Mouse (Mus musculus) G1E (cell line): ENCODE data around the gene Scube2.

Experiments used
- CTCF ChIP-seq: IDR thresholded peaks from 2 replicates; pipeline ENCODE4 v1.5.1; 2012; ENCODE audit warnings: low read depth, low read length, inconsistent platforms, mixed read lengths
- GATA1 ChIP-seq: IDR thresholded peaks from 2 replicates; pipeline ENCODE4 v1.6.1; 2012; ENCODE audit warnings: borderline replicate concordance, low read length, inconsistent platforms, mixed read lengths

- no peak for TF ChIP-seq CTCF
- TF ChIP-seq GATA1 = no peak
These were observed 23.8 kb upstream of the Scube2 start for GRCm38 (mm10) chr7:109889300-109889699.
